Mouse (Mus musculus): ENCODE data around the gene Telo2. TPM values are rescaled to one million over a fixed set of nuclear protein-coding genes. Genes with fewer than 3 reads are reported as not detected.

The Telo2 gene
- polyA plus RNA-seq, 1 experiment from 2014 or later: 41.9 TPM

DNA sequence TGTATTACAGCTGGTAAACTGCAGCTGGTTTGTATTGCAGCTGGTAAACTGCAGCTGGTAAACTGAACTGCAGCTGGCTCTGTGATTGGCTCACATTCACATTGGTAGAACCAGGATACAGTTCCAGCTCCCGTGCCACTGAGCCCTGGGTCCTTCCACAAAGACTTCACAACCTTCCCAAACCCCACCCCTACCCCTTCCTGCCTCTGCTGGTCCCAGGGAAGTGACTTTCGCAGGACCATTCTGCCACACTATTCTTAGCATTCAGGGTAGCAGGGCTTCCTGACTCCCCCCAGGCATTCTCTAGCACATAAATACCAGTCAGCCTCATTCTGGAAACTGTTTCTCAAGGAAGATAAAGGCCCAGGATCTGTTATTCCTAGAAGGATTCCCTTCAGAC, 47.1 kb downstream of the Telo2 start:
- Histone ChIP-seq H3K4me2 (no peak overlapping the region), H3K27me3 (no peaks in the 10 kb centered on the region), H3K9ac (no peak overlapping the region), H3K9me3 (no peaks in the 10 kb centered on the region), H3K4me1 (replicated peaks) (no peaks in the 10 kb centered on the region), H3K4me3 (no peak overlapping the region), H3K27ac (no peak overlapping the region), H3K36me3 (peaks cover 33% of the 10 kb centered on the region)
- WGBS: 71% methylated on average over 2 of the region's 2 CpGs
- no peak for ATAC-seq (ENCODE audit: low FRiP score)

DNA sequence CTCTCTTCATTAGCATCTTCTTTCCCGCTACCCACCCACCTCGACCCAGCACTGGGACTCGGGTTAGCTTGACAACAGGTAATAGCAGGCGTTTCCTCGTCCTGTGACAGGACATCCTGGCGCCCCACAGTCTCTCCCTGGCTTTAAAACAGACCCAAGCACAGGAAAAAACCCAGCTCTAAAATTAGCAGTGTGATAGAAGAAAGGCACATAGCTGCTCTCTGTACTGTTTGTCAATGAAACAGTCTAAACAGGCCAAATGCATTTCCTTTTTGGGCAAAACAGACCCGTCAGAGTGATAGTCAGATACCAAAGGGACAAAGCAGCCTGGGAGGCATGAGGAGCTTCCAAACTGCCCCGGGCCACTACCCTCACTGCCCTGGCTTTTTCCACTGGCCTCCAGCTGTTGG, 48.3 kb downstream of the Telo2 start:
- 82% methylated on average over 8 of the region's 8 CpGs for WGBS
- H3K4me1 ChIP-seq (replicated peaks): 0 out of 2 replicates have a peak, but pooled peaks cover 3% of the 10 kb centered on the region
- ATAC-seq (ENCODE audit: low FRiP score): no peak
- H3K4me3 ChIP-seq: no peak overlapping the region
- H3K4me2 ChIP-seq: no peak overlapping the region
- no peaks in the 10 kb centered on the region for H3K27me3 ChIP-seq
- no peaks in the 10 kb centered on the region for H3K9me3 ChIP-seq
- H3K36me3 ChIP-seq: peaks cover 33% of the 10 kb centered on the region
- no peak overlapping the region for H3K9ac ChIP-seq
- H3K27ac ChIP-seq: 0 out of 2 replicates have a peak overlapping the region, but pooled peaks have one; percentile 58

DNA sequence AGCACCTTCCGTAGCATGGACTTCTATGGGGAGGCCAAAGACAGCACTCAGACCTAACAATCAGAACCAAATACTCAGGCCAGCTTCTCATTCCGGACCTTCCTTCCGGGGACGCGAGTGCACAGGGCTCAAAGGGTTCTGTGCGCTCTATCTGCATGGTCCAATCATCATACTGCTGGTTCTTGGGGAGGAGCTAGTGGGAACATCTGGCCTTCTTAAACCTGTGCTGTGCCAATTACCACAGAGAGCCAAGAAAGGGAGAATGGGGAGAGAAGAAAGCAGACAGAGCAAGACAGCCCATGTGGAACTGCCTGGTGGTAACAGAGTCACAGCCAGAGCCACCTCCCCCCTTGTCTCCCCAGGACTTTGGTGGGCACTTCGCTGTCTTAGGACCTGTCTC, 49.2 kb downstream of the Telo2 start:
- no peak for ATAC-seq (ENCODE audit: low FRiP score)
- H3K4me3 ChIP-seq: no peak overlapping the region
- no peaks in the 10 kb centered on the region for H3K27me3 ChIP-seq
- H3K36me3 ChIP-seq: peaks cover 38% of the 10 kb centered on the region
- no peak overlapping the region for H3K9ac ChIP-seq
- H3K4me1 ChIP-seq (replicated peaks): 0 out of 2 replicates have a peak, but pooled peaks cover 3% of the 10 kb centered on the region
- no peak overlapping the region for H3K27ac ChIP-seq
- no peak overlapping the region for H3K4me2 ChIP-seq
- 94% methylated on average over 7 of the region's 7 CpGs for WGBS
- no peaks in the 10 kb centered on the region for H3K9me3 ChIP-seq

DNA sequence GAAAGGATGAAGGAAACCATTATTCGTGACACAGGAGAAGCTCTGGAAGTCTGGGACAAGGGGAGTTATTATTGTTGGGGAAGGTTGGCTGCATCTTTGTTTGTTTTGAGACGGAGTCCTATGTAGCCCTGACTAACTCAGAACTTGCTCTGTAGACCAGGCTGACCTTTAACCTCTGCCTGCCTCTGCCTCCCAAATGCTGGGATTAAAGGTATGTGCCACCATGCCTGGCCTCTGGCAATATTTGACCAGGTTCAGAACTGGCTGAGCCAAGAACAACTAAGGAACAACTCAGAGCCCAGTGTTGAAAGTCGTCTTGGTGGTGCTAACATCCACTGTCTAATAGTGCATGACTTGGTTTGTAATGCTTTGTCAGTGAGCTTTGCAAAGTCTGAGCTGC, 50.6 kb downstream of the Telo2 start:
- Histone ChIP-seq H3K4me3 (no peak overlapping the region), H3K4me1 (replicated peaks) (0 out of 2 replicates have a peak, but pooled peaks cover 3% of the 10 kb centered on the region), H3K9me3 (no peaks in the 10 kb centered on the region), H3K27me3 (no peaks in the 10 kb centered on the region), H3K4me2 (no peak overlapping the region), H3K27ac (no peak overlapping the region), H3K9ac (no peak overlapping the region), H3K36me3 (peaks cover 41% of the 10 kb centered on the region)
- 93% methylated on average over 3 of the region's 3 CpGs for WGBS
- no peak for ATAC-seq (ENCODE audit: low FRiP score)

DNA sequence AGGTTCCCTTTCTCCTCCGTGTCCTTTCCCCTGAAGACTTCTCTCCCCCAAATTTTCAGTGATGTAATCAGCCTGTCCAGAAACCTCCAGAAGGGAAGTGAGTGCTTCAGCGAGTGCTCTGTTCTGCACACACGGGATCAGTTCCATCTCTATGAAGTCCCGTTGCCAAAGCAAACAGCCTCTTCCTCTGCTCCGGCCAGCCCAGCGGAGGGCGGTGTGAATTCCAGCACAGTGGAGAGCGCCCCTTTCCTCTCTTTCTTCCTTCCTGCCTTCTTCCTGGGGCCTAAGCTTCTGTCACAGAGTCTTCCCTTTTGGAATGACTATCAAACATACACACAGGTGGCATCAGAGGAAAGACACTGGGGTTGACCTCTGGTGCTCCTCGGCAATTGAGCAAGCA, 51.4 kb downstream of the Telo2 start:
- ATAC-seq (ENCODE audit: low FRiP score): no peak
- Histone ChIP-seq H3K27me3 (no peaks in the 10 kb centered on the region), H3K9ac (no peak overlapping the region), H3K4me3 (no peak overlapping the region), H3K27ac (peak overlapping the region; percentile 23; the same call in 1 of the 2 replicates), H3K36me3 (peaks cover 44% of the 10 kb centered on the region), H3K9me3 (no peaks in the 10 kb centered on the region), H3K4me2 (no peak overlapping the region), H3K4me1 (replicated peaks) (0 out of 2 replicates have a peak, but pooled peaks cover 3% of the 10 kb centered on the region)
- WGBS: 79% methylated on average over 9 of the region's 9 CpGs

DNA sequence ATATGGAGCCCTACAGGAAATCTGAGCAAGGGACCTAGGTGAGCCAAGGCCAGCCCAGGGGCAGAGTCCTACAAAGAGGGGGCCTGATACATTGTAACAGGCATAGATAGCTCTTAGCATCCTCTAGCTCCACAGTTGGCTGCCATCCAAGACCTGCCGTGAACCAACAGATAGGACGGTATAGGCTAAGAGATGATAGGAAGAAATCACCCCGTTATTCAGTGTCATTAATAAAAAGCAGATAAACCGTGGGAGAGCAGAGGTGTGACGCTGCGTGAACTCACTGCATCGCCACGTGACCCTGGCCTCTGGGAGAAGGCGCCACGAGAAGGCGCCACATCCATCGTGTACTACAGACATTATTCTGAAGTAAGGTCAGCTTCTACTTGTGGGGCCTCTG, 51.9 kb downstream of the Telo2 start:
- no peak overlapping the region for H3K4me2 ChIP-seq
- H3K4me1 ChIP-seq (replicated peaks): 0 out of 2 replicates have a peak, but pooled peaks cover 3% of the 10 kb centered on the region
- H3K27me3 ChIP-seq: no peaks in the 10 kb centered on the region
- WGBS: 85% methylated on average over 12 of the region's 12 CpGs
- no peak overlapping the region for H3K9ac ChIP-seq
- ATAC-seq (ENCODE audit: low FRiP score): no peak
- H3K9me3 ChIP-seq: no peaks in the 10 kb centered on the region
- H3K27ac ChIP-seq: peak overlapping the region; percentile 23; the same call in 1 of the 2 replicates
- no peak overlapping the region for H3K4me3 ChIP-seq
- H3K36me3 ChIP-seq: peaks cover 46% of the 10 kb centered on the region

DNA sequence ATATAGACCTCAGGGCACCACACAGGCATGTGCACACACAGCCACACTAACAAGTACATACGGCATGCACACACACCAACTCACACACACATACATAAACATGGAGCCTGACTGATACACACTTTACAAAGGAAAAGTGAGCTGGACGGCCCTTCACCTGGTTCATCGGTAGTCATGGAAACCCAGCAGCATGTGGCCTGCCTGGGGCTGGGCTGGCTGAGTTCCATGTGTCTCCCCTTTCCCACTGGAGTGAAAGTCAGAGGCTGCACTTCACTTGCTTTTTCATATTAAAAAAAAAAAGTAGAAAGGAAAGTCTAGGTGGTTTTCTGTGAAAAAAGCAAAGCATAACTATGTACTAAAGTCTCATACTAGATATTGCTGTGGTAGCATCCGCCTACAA, 52.5 kb downstream of the Telo2 start:
- no peak overlapping the region for H3K9ac ChIP-seq
- H3K4me3 ChIP-seq: no peak overlapping the region
- no peak overlapping the region for H3K27ac ChIP-seq
- no peak for ATAC-seq (ENCODE audit: low FRiP score)
- peaks cover 46% of the 10 kb centered on the region for H3K36me3 ChIP-seq
- 81% methylated on average over 4 of the region's 4 CpGs for WGBS
- no peak overlapping the region for H3K4me2 ChIP-seq
- H3K9me3 ChIP-seq: no peaks in the 10 kb centered on the region
- 0 out of 2 replicates have a peak, but pooled peaks cover 3% of the 10 kb centered on the region for H3K4me1 ChIP-seq (replicated peaks)
- H3K27me3 ChIP-seq: no peaks in the 10 kb centered on the region

DNA sequence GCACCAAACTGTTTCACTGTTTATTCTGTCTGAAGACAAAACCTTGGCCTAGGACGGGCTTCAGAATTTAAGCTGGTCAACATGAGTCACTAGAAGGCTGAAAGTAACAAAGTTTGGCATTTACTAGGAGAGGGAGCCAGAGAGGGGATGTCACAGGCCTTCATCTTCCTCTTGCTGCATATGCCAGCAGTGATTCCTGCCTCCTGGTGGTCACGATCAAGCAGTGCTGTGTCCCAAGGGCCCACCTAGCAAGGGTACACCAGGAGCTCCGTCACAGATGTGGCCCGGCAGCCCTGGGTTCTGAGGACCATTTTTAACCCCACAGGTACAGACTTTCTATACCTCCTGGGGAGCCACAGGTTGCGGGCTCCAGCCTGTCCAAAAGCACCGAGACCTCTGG, 58.7 kb downstream of the Telo2 start:
- H3K4me1 ChIP-seq (replicated peaks): no peaks in the 10 kb centered on the region
- no peaks in the 10 kb centered on the region for H3K27me3 ChIP-seq
- H3K9me3 ChIP-seq: no peaks in the 10 kb centered on the region
- H3K4me2 ChIP-seq: no peak overlapping the region
- ATAC-seq (ENCODE audit: low FRiP score): no peak
- H3K27ac ChIP-seq: no peak overlapping the region
- H3K9ac ChIP-seq: no peak overlapping the region
- WGBS: 93% methylated on average over 6 of the region's 6 CpGs
- H3K36me3 ChIP-seq: peaks cover 79% of the 10 kb centered on the region
- no peak overlapping the region for H3K4me3 ChIP-seq

DNA sequence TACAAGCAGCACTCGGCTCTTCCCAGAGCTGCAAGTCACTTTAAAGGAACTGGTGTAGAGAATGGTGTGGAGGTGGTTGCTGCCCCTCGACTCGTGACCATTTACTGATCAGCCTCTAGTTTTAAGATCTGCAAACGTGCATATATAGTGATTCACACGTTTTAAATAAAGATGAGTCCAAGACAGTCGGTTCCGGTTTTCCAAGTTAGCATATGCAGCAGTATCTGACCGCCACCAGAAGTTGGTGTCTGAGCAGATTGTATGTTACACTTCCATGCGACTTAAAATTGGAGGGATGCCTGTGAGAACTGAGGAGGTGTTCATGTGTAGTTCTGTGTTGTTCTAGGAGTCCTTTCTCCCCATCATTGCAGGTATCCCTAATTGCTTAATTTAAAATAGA, 62.5 kb downstream of the Telo2 start:
- no peak for ATAC-seq (ENCODE audit: low FRiP score)
- Histone ChIP-seq H3K4me2 (no peak overlapping the region), H3K27ac (no peak overlapping the region), H3K9ac (no peak overlapping the region), H3K9me3 (no peaks in the 10 kb centered on the region), H3K36me3 (peaks cover 76% of the 10 kb centered on the region), H3K4me1 (replicated peaks) (no peaks in the 10 kb centered on the region), H3K4me3 (no peak overlapping the region), H3K27me3 (no peaks in the 10 kb centered on the region)
- 89% methylated on average over 9 of the region's 9 CpGs for WGBS

Other genes starting within 250 kb of the Telo2 start
- 0.17 and 0.25 TPM in 2 replicates for gene Igfals, start 250.0 kb downstream of the Telo2 start, polyA plus RNA-seq (2015; fragmentation: Nextera tagmentation; extraction: Ambion mirVana)
- 71.3 and 74.4 TPM in 2 replicates for gene Nubp2, start 229.6 kb downstream of the Telo2 start, polyA plus RNA-seq (2015; fragmentation: Nextera tagmentation; extraction: Ambion mirVana)
- gene Spsb3, start 229.3 kb downstream of the Telo2 start, polyA plus RNA-seq (2015; fragmentation: Nextera tagmentation; extraction: Ambion mirVana): 72.8 and 80.0 TPM in 2 replicates
- 31.4 and 31.8 TPM in 2 replicates for gene Eme2, start 220.9 kb downstream of the Telo2 start, polyA plus RNA-seq (2015; fragmentation: Nextera tagmentation; extraction: Ambion mirVana)
- gene Mrps34, start 220.9 kb downstream of the Telo2 start, polyA plus RNA-seq (2015; fragmentation: Nextera tagmentation; extraction: Ambion mirVana): 77.0 and 77.6 TPM in 2 replicates
- gene Nme3, start 219.5 kb downstream of the Telo2 start, polyA plus RNA-seq (2015; fragmentation: Nextera tagmentation; extraction: Ambion mirVana): 78.4 and 82.7 TPM in 2 replicates
- 79.1 and 85.0 TPM in 2 replicates for gene Mapk8ip3, start 179.0 kb downstream of the Telo2 start, polyA plus RNA-seq (2015; fragmentation: Nextera tagmentation; extraction: Ambion mirVana)
- 104 and 116 TPM in 2 replicates for gene Jpt2, start 155.3 kb downstream of the Telo2 start, polyA plus RNA-seq (2015; fragmentation: Nextera tagmentation; extraction: Ambion mirVana)
- gene Cramp1l, start 100.2 kb downstream of the Telo2 start, polyA plus RNA-seq (2015; fragmentation: Nextera tagmentation; extraction: Ambion mirVana): 6.3 and 7.1 TPM in 2 replicates
- 18.3 and 18.8 TPM in 2 replicates for gene Ift140, start 99.9 kb downstream of the Telo2 start, polyA plus RNA-seq (2015; fragmentation: Nextera tagmentation; extraction: Ambion mirVana)
- gene Tmem204, start 32.4 kb downstream of the Telo2 start, polyA plus RNA-seq (2015; fragmentation: Nextera tagmentation; extraction: Ambion mirVana): 10.8 and 11.5 TPM in 2 replicates
- not detected in 2 replicates for gene Ptx4, start 4.8 kb upstream of the Telo2 start, polyA plus RNA-seq (2015; fragmentation: Nextera tagmentation; extraction: Ambion mirVana)
- 24.9 and 30.4 TPM in 2 replicates for gene Clcn7, start 17.4 kb upstream of the Telo2 start, polyA plus RNA-seq (2015; fragmentation: Nextera tagmentation; extraction: Ambion mirVana)
- not detected in 2 replicates for gene Ccdc154, start 46.5 kb upstream of the Telo2 start, polyA plus RNA-seq (2015; fragmentation: Nextera tagmentation; extraction: Ambion mirVana)
- not detected in 2 replicates for gene Gm38655, start 59.5 kb upstream of the Telo2 start, polyA plus RNA-seq (2015; fragmentation: Nextera tagmentation; extraction: Ambion mirVana)
- 33.1 and 35.0 TPM in 2 replicates for gene BC003965, start 68.6 kb upstream of the Telo2 start, polyA plus RNA-seq (2015; fragmentation: Nextera tagmentation; extraction: Ambion mirVana)
- gene Unkl, start 72.4 kb upstream of the Telo2 start, polyA plus RNA-seq (2015; fragmentation: Nextera tagmentation; extraction: Ambion mirVana): 11.3 and 11.9 TPM in 2 replicates
- 91.6 and 94.0 TPM in 2 replicates for gene Gnptg, start 124.2 kb upstream of the Telo2 start, polyA plus RNA-seq (2015; fragmentation: Nextera tagmentation; extraction: Ambion mirVana)
- gene Tsr3, start 124.2 kb upstream of the Telo2 start, polyA plus RNA-seq (2015; fragmentation: Nextera tagmentation; extraction: Ambion mirVana): 59.6 and 62.9 TPM in 2 replicates
- gene Baiap3, start 140.4 kb upstream of the Telo2 start, polyA plus RNA-seq (2015; fragmentation: Nextera tagmentation; extraction: Ambion mirVana): 6.4 and 6.5 TPM in 2 replicates
- gene Ube2i, start 158.7 kb upstream of the Telo2 start, polyA plus RNA-seq (2015; fragmentation: Nextera tagmentation; extraction: Ambion mirVana): 566 and 573 TPM in 2 replicates
- gene Prss34, start 182.4 kb upstream of the Telo2 start, polyA plus RNA-seq (2015; fragmentation: Nextera tagmentation; extraction: Ambion mirVana): not detected in 2 replicates
- not detected in 2 replicates for gene Prss28, start 192.7 kb upstream of the Telo2 start, polyA plus RNA-seq (2015; fragmentation: Nextera tagmentation; extraction: Ambion mirVana)
- gene Prss29, start 202.7 kb upstream of the Telo2 start, polyA plus RNA-seq (2015; fragmentation: Nextera tagmentation; extraction: Ambion mirVana): not detected in 2 replicates
- gene Tpsab1, start 229.6 kb upstream of the Telo2 start, polyA plus RNA-seq (2015; fragmentation: Nextera tagmentation; extraction: Ambion mirVana): 0.08 TPM in 1 of 2 replicates, not detected in the other